Mouse (Mus musculus) lung, postnatal 0 days (tissue): ENCODE measurements at regions not wholly inside any gene's neighbourhood (a gene's known extent, or its start where the extent isn't known, plus 50 kb on each side); places are given as distances from the start of the nearest gene placed in this dataset.

Experiments
- CTCF ChIP-seq: IDR thresholded peaks from 2 replicates; pipeline ENCODE4 v1.5.1; 2016; ENCODE audit warnings: antibody characterized with exemption, mild to moderate bottlenecking
- EP300 ChIP-seq: IDR thresholded peaks from 2 replicates; pipeline ENCODE4 v1.6.1; 2016; ENCODE audit warnings: antibody characterized with exemption, mild to moderate bottlenecking, control low read depth

GRCm38 (mm10) chr13:107699251-107699650 is 345.0 kb upstream of the Smim15 start:
- TF ChIP-seq CTCF = no peak
- no peak for TF ChIP-seq EP300
